Mouse (Mus musculus) midbrain, embryonic 14.5 days (tissue): ENCODE measurements around the gene Irf7. TPM values are rescaled to one million over a fixed set of nuclear protein-coding genes. Genes with fewer than 3 reads are reported as not detected.
A peak's percentile ranks its signal among the peaks of the same experiment; 100 is the strongest.

ENCODE experiments used
- ATAC-seq: fragments of 200-750 bp; cut with Nextera tagmentation; 2 replicates; pipeline ENCODE4 v1.8.0; 2017; ENCODE audit warnings: moderate number of reproducible peaks, moderate library complexity; ENCODE audit not compliant: low FRiP score, low TSS enrichment
- DNase-seq: peaks from one replicate; pipeline ENCODE4 v3.0.0-alpha.2; 2015
- H3K27ac ChIP-seq: fragments of 300-500 bp; sonication (generic); replicated peaks from 2 replicates; pipeline ENCODE4 v1.5.1; 2014; ENCODE audit warnings: mild to moderate bottlenecking, low read depth, low read length, moderate library complexity
- H3K27me3 ChIP-seq: fragments of 300-500 bp; sonication (generic); 2 replicates; pipeline ENCODE4 v1.6.1; 2014; ENCODE audit warnings: low read length, control low read depth, mixed read lengths; ENCODE audit not compliant: control insufficient read depth, insufficient read depth
- H3K36me3 ChIP-seq: fragments of 300-500 bp; sonication (generic); 2 replicates; pipeline ENCODE4 v1.6.1; 2014; ENCODE audit warnings: low read length, control low read depth; ENCODE audit not compliant: control insufficient read depth, insufficient read depth
- H3K4me1 ChIP-seq: fragments of 300-500 bp; sonication (generic); 2 replicates; pipeline ENCODE4 v1.6.1; 2014; ENCODE audit warnings: mild to moderate bottlenecking, antibody characterized with exemption, low read length, control low read depth; ENCODE audit not compliant: control insufficient read depth, insufficient read depth
- H3K4me2 ChIP-seq: fragments of 300-500 bp; sonication (generic); 2 replicates; pipeline ENCODE4 v1.6.1; 2014; ENCODE audit warnings: mild to moderate bottlenecking, low read length, moderate library complexity
- H3K4me3 ChIP-seq: fragments of 300-500 bp; sonication (generic); replicated peaks from 2 replicates; pipeline ENCODE4 v1.5.1; 2014; ENCODE audit warnings: low read depth, low read length
- H3K9ac ChIP-seq: fragments of 300-500 bp; sonication (generic); replicated peaks from 2 replicates; pipeline ENCODE4 v1.6.1; 2014; ENCODE audit warnings: mild to moderate bottlenecking, low read length, moderate library complexity
- H3K9me3 ChIP-seq: fragments of 300-500 bp; sonication (generic); 2 replicates; pipeline ENCODE4 v1.6.1; 2016; ENCODE audit warnings: low read length, control low read depth, mixed read lengths; ENCODE audit not compliant: control insufficient read depth
- WGBS: fragments of 180-500 bp; shearing (Covaris S2); extraction: QIAGEN DNeasy Blood & Tissue Kit; methylation state at CpG from one replicate; pipeline ENCODE4 v1.1.7; 2014; 5-methylcytosine and 5-hydroxymethylcytosine counted together
- polyA plus RNA-seq: library from polyadenylated mRNA; unstranded; fragments of >200 nt; fragmentation: Nextera tagmentation; extraction: Ambion mirVana; gene quantifications from 2 replicates; pipeline ENCODE4 v1.2.1, GENCODE M21; 2014

Irf7 gene
- polyA plus RNA-seq, 1 experiment from 2014 or later = 9.2 TPM

GRCm38 (mm10) chr7:141229702-141230101 is 36.6 kb downstream of the Irf7 start:
- Histone ChIP-seq H3K4me3 (peak overlapping the region; percentile 100), H3K27me3 (no peaks in the 10 kb centered on the region), H3K9ac (peak overlapping the region; percentile 88), H3K4me1 (peaks cover 11% of the 10 kb centered on the region), H3K4me2 (peak overlapping the region; percentile 96), H3K27ac (no peak overlapping the region), H3K36me3 (peaks cover 44% of the 10 kb centered on the region), H3K9me3 (no peaks in the 10 kb centered on the region)
- ATAC-seq = no peak
- WGBS = 63% methylated on average over 6 of the region's 6 CpGs
- no peak for DNase-seq

- peaks cover 31% of the 10 kb centered on the region for H3K36me3 ChIP-seq
- no peaks in the 10 kb centered on the region for H3K9me3 ChIP-seq
- ATAC-seq (peak; percentile 95), DNase-seq (peak; percentile 95)
- peaks cover 11% of the 10 kb centered on the region for H3K4me1 ChIP-seq
- H3K27ac ChIP-seq = peak within 1 kb of the TSS; percentile 95
- peak within 1 kb of the TSS; percentile 100 for H3K4me3 ChIP-seq
- H3K4me2 ChIP-seq = peak within 1 kb of the TSS; percentile 96
- no peaks in the 10 kb centered on the region for H3K27me3 ChIP-seq
- WGBS = under 1% methylated on average over 76 of the region's 76 CpGs
- peak within 1 kb of the TSS; percentile 88 for H3K9ac ChIP-seq
Observed at GRCm38 (mm10) chr7:141228279-141229067, 37.8 kb downstream of the Irf7 start, which contains the start of gene Phrf1. Gene Phrf1, plus strand, starts transcription at chr7:141228784.

GRCm38 (mm10) chr7:141227796-141228195 is 38.5 kb downstream of the Irf7 start:
- peak overlapping the region; percentile 96; the same call in 1 of the 2 replicates for H3K4me2 ChIP-seq
- ATAC-seq (0 out of 2 replicates have a peak, but pooled peaks have one; percentile 12), DNase-seq (no peak)
- WGBS = 72% methylated on average over 4 of the region's 4 CpGs
- H3K36me3 ChIP-seq = peaks cover 25% of the 10 kb centered on the region
- no peak overlapping the region for H3K27ac ChIP-seq
- H3K27me3 ChIP-seq = no peaks in the 10 kb centered on the region
- no peak overlapping the region for H3K9ac ChIP-seq
- peaks cover 13% of the 10 kb centered on the region for H3K4me1 ChIP-seq
- no peak overlapping the region for H3K4me3 ChIP-seq
- no peaks in the 10 kb centered on the region for H3K9me3 ChIP-seq

GRCm38 (mm10) chr7:141226535-141226934 is 39.7 kb downstream of the Irf7 start:
- Histone ChIP-seq H3K4me3 (no peak overlapping the region), H3K4me1 (peaks cover 22% of the 10 kb centered on the region), H3K4me2 (no peak overlapping the region), H3K36me3 (peaks cover 12% of the 10 kb centered on the region), H3K9ac (no peak overlapping the region), H3K9me3 (no peaks in the 10 kb centered on the region), H3K27ac (no peak overlapping the region), H3K27me3 (no peaks in the 10 kb centered on the region)
- DNase-seq (no peak), ATAC-seq (no peak)
- 85% methylated on average over 6 of the region's 6 CpGs for WGBS

GRCm38 (mm10) chr7:141222696-141223215 is 43.5 kb downstream of the Irf7 start:
- H3K4me1 ChIP-seq = peaks cover 15% of the 10 kb centered on the region
- DNase-seq (no peak), ATAC-seq (no peak)
- no peak overlapping the region; the same call in 1 of the 2 replicates for H3K9ac ChIP-seq
- H3K27ac ChIP-seq = peak overlapping the region; percentile 78; the same call in 1 of the 2 replicates
- no peaks in the 10 kb centered on the region for H3K27me3 ChIP-seq
- no peaks in the 10 kb centered on the region for H3K9me3 ChIP-seq
- peak overlapping the region; percentile 69 for H3K4me2 ChIP-seq
- 92% methylated on average over 4 of the region's 4 CpGs for WGBS
- peak overlapping the region; percentile 33; the same call in 1 of the 2 replicates for H3K4me3 ChIP-seq
- H3K36me3 ChIP-seq = 0 out of 2 replicates have a peak, but pooled peaks cover 5% of the 10 kb centered on the region

GRCm38 (mm10) chr7:141222126-141222467 is 44.2 kb downstream of the Irf7 start:
- Histone ChIP-seq H3K27me3 (no peaks in the 10 kb centered on the region), H3K4me3 (peak overlapping the region; percentile 33), H3K36me3 (0 out of 2 replicates have a peak, but pooled peaks cover 5% of the 10 kb centered on the region), H3K9ac (peak overlapping the region; percentile 48), H3K27ac (peak overlapping the region; percentile 78), H3K9me3 (no peaks in the 10 kb centered on the region), H3K4me1 (peaks cover 15% of the 10 kb centered on the region), H3K4me2 (peak overlapping the region; percentile 69)
- 4% methylated on average over 8 of the region's 8 CpGs for WGBS
- ATAC-seq (no peak; the same call in 1 of the 2 replicates), DNase-seq (no peak)

GRCm38 (mm10) chr7:141221249-141222125 is 44.8 kb downstream of the Irf7 start:
- H3K27ac ChIP-seq = peak overlapping the region; percentile 78
- peak overlapping the region; percentile 69 for H3K4me2 ChIP-seq
- ATAC-seq (peak; percentile 97), DNase-seq (peak; percentile 98)
- H3K27me3 ChIP-seq = no peaks in the 10 kb centered on the region
- peaks cover 17% of the 10 kb centered on the region for H3K4me1 ChIP-seq
- peak overlapping the region; percentile 33 for H3K4me3 ChIP-seq
- H3K36me3 ChIP-seq = 0 out of 2 replicates have a peak, but pooled peaks cover 5% of the 10 kb centered on the region
- H3K9ac ChIP-seq = peak overlapping the region; percentile 48
- WGBS = 2% methylated on average over 44 of the region's 44 CpGs
- H3K9me3 ChIP-seq = no peaks in the 10 kb centered on the region

GRCm38 (mm10) chr7:141220377-141220776 is 45.9 kb downstream of the Irf7 start:
- WGBS = 84% methylated on average over 1 of the region's 1 CpGs
- H3K27ac ChIP-seq = no peak overlapping the region
- DNase-seq (no peak), ATAC-seq (no peak)
- H3K4me3 ChIP-seq = no peak overlapping the region
- H3K9me3 ChIP-seq = no peaks in the 10 kb centered on the region
- H3K27me3 ChIP-seq = no peaks in the 10 kb centered on the region
- H3K36me3 ChIP-seq = 0 out of 2 replicates have a peak, but pooled peaks cover 5% of the 10 kb centered on the region
- H3K4me1 ChIP-seq = peaks cover 21% of the 10 kb centered on the region
- H3K9ac ChIP-seq = no peak overlapping the region
- no peak overlapping the region for H3K4me2 ChIP-seq
